Mouse (Mus musculus): ENCODE measurements around the gene Ell. TPM values are rescaled to one million over a fixed set of nuclear protein-coding genes. Genes with fewer than 3 reads are reported as not detected.

Ell gene
- polyA plus RNA-seq, 1 experiment from 2014 or later, result 18.0 TPM

GRCm38 (mm10) chr8:70606780-70607602, 67.7 kb downstream of the Ell start:
- peaks cover 85% of the 10 kb centered on the region for H3K4me1 ChIP-seq (replicated peaks)
- peak overlapping the region; percentile 77 for H3K4me3 ChIP-seq (replicated peaks)
- peaks cover 16% of the 10 kb centered on the region for H3K36me3 ChIP-seq
- H3K9ac ChIP-seq (replicated peaks), result peak overlapping the region; percentile 92
- H3K27me3 ChIP-seq, result no peaks in the 10 kb centered on the region
- ATAC-seq, result no peak
- WGBS, result 66% methylated on average over 18 of the region's 18 CpGs
- peak overlapping the region; percentile 81 for H3K4me2 ChIP-seq (replicated peaks)
- peak overlapping the region; percentile 71 for H3K27ac ChIP-seq
- H3K9me3 ChIP-seq, result no peaks in the 10 kb centered on the region

- WGBS, result 32% methylated on average over 6 of the region's 6 CpGs
Measured at GRCm38 (mm10) chr8:70607603-70607897, 68.3 kb downstream of the Ell start.

GRCm38 (mm10) chr8:70607898-70608748, 68.9 kb downstream of the Ell start:
- Histone ChIP-seq H3K4me1 (replicated peaks) (peaks cover 77% of the 10 kb centered on the region), H3K27ac (peak overlapping the region; percentile 71), H3K9ac (replicated peaks) (peak overlapping the region; percentile 92), H3K9me3 (no peaks in the 10 kb centered on the region), H3K4me2 (replicated peaks) (peak overlapping the region; percentile 81), H3K4me3 (replicated peaks) (peak overlapping the region; percentile 77), H3K36me3 (peaks cover 6% of the 10 kb centered on the region; the same call in 1 of the 2 replicates), H3K27me3 (no peaks in the 10 kb centered on the region)
- ATAC-seq, result peak; percentile 5
- WGBS, result 2% methylated on average over 81 of the region's 84 CpGs

More at GRCm38 (mm10) chr8:70607603-70607897, 68.3 kb downstream of the Ell start:
- H3K4me3 ChIP-seq (replicated peaks), result peak overlapping the region; percentile 77
- peak overlapping the region; percentile 81 for H3K4me2 ChIP-seq (replicated peaks)
- peak overlapping the region; percentile 92 for H3K9ac ChIP-seq (replicated peaks)
- ATAC-seq, result no peak
- H3K9me3 ChIP-seq, result no peaks in the 10 kb centered on the region
- peaks cover 79% of the 10 kb centered on the region for H3K4me1 ChIP-seq (replicated peaks)
- H3K27ac ChIP-seq, result peak overlapping the region; percentile 71; the same call in 1 of the 2 replicates
- peaks cover 11% of the 10 kb centered on the region for H3K36me3 ChIP-seq
- H3K27me3 ChIP-seq, result no peaks in the 10 kb centered on the region

- peak within 1 kb of the TSS; percentile 81 for H3K4me2 ChIP-seq (replicated peaks)
- 4% methylated on average over 26 of the region's 26 CpGs for WGBS
- peak within 1 kb of the TSS; percentile 92 for H3K9ac ChIP-seq (replicated peaks)
- peaks cover 74% of the 10 kb centered on the region for H3K4me1 ChIP-seq (replicated peaks)
- no peaks in the 10 kb centered on the region for H3K9me3 ChIP-seq
- peak; percentile 1; the same call in 1 of the 2 replicates for ATAC-seq
- H3K27me3 ChIP-seq, result no peaks in the 10 kb centered on the region
- peak within 1 kb of the TSS; percentile 77 for H3K4me3 ChIP-seq (replicated peaks)
- H3K27ac ChIP-seq, result peak within 1 kb of the TSS; percentile 90
- H3K36me3 ChIP-seq, result peaks cover 6% of the 10 kb centered on the region; the same call in 1 of the 2 replicates
Measured at GRCm38 (mm10) chr8:70608749-70609367, 69.6 kb downstream of the Ell start, which contains the start of gene Ssbp4. Ssbp4 (minus strand) TSS chr8:70608872.

GRCm38 (mm10) chr8:70609368-70609848, 70.2 kb downstream of the Ell start:
- under 1% methylated on average over 38 of the region's 39 CpGs for WGBS
- ATAC-seq, result peak; percentile 46
- H3K36me3 ChIP-seq, result peaks cover 6% of the 10 kb centered on the region; the same call in 1 of the 2 replicates

GRCm38 (mm10) chr8:70609849-70610795, 70.9 kb downstream of the Ell start:
- Histone ChIP-seq H3K9me3 (no peaks in the 10 kb centered on the region), H3K9ac (replicated peaks) (peak overlapping the region; percentile 64), H3K27ac (peak overlapping the region; percentile 90), H3K4me2 (replicated peaks) (peak overlapping the region; percentile 81), H3K36me3 (no peaks in the 10 kb centered on the region), H3K27me3 (no peaks in the 10 kb centered on the region), H3K4me1 (replicated peaks) (peaks cover 61% of the 10 kb centered on the region), H3K4me3 (replicated peaks) (peak overlapping the region; percentile 77)
- peak; percentile 8 for ATAC-seq
- under 1% methylated on average over 43 of the region's 45 CpGs for WGBS

More at GRCm38 (mm10) chr8:70609368-70609848, 70.2 kb downstream of the Ell start:
- Histone ChIP-seq H3K4me2 (replicated peaks) (peak overlapping the region; percentile 81), H3K9ac (replicated peaks) (peak overlapping the region; percentile 64), H3K9me3 (no peaks in the 10 kb centered on the region), H3K27me3 (no peaks in the 10 kb centered on the region), H3K27ac (peak overlapping the region; percentile 90), H3K4me1 (replicated peaks) (peaks cover 69% of the 10 kb centered on the region), H3K4me3 (replicated peaks) (peak overlapping the region; percentile 77)

GRCm38 (mm10) chr8:70610796-70611771, 71.8 kb downstream of the Ell start:
- Histone ChIP-seq H3K27me3 (no peaks in the 10 kb centered on the region), H3K4me3 (replicated peaks) (peak overlapping the region; percentile 44), H3K9me3 (no peaks in the 10 kb centered on the region), H3K27ac (peak overlapping the region; percentile 90; the same call in 1 of the 2 replicates), H3K4me2 (replicated peaks) (peak overlapping the region; percentile 81), H3K36me3 (no peaks in the 10 kb centered on the region), H3K9ac (replicated peaks) (peak overlapping the region; percentile 62), H3K4me1 (replicated peaks) (peaks cover 54% of the 10 kb centered on the region)
- ATAC-seq, result no peak; the same call in 1 of the 2 replicates
- WGBS, result under 1% methylated on average over 54 of the region's 54 CpGs

GRCm38 (mm10) chr8:70611849-70612248, 72.6 kb downstream of the Ell start:
- Histone ChIP-seq H3K4me3 (replicated peaks) (peak overlapping the region; percentile 44), H3K4me2 (replicated peaks) (peak overlapping the region; percentile 81), H3K9me3 (no peaks in the 10 kb centered on the region), H3K9ac (replicated peaks) (peak overlapping the region; percentile 62; the same call in 1 of the 2 replicates), H3K36me3 (no peaks in the 10 kb centered on the region), H3K27me3 (no peaks in the 10 kb centered on the region), H3K4me1 (replicated peaks) (peaks cover 47% of the 10 kb centered on the region), H3K27ac (peak overlapping the region; percentile 59; the same call in 1 of the 2 replicates)
- WGBS, result 0% methylated on average over 6 of the region's 6 CpGs
- no peak for ATAC-seq

- 31% methylated on average over 1 of the region's 1 CpGs for WGBS
- Histone ChIP-seq H3K27me3 (no peaks in the 10 kb centered on the region), H3K36me3 (no peaks in the 10 kb centered on the region), H3K4me2 (replicated peaks) (no peak overlapping the region), H3K9me3 (no peaks in the 10 kb centered on the region), H3K27ac (no peak overlapping the region), H3K9ac (replicated peaks) (no peak overlapping the region; the same call in 1 of the 2 replicates), H3K4me3 (replicated peaks) (no peak overlapping the region), H3K4me1 (replicated peaks) (peaks cover 37% of the 10 kb centered on the region)
- no peak for ATAC-seq
Measured at GRCm38 (mm10) chr8:70613763-70614162, 74.5 kb downstream of the Ell start.

GRCm38 (mm10) chr8:70614469-70614868, 75.2 kb downstream of the Ell start:
- Histone ChIP-seq H3K27me3 (no peaks in the 10 kb centered on the region), H3K4me1 (replicated peaks) (peaks cover 34% of the 10 kb centered on the region), H3K9me3 (no peaks in the 10 kb centered on the region), H3K27ac (no peak overlapping the region), H3K9ac (replicated peaks) (no peak overlapping the region; the same call in 1 of the 2 replicates), H3K4me3 (replicated peaks) (no peak overlapping the region), H3K4me2 (replicated peaks) (no peak overlapping the region), H3K36me3 (no peaks in the 10 kb centered on the region)
- WGBS, result 83% methylated on average over 5 of the region's 5 CpGs
- ATAC-seq, result no peak
